In genomic region chr7:6156901-6157472, GRCm38 (mm10) we compare ENCODE assay signal across 8 mouse cellular contexts. TPM values are rescaled to one million over a fixed set of nuclear protein-coding genes. Genes with fewer than 3 reads are reported as not detected.
DNase-seq lines count a peak whose midpoint lies in the region; ATAC-seq lines count a peak whose summit lies in the region.

No protein-coding gene starts in this region.

- no peak for ATAC-seq in heart, embryonic 15.5 days (replicated peaks; ENCODE audit: insufficient number of reproducible peaks, insufficient read depth, low FRiP score, low read depth)
- no peak for ATAC-seq in midbrain, embryonic 15.5 days (replicated peaks)

- peak overlapping the region; percentile 74 for H3K4me2 ChIP-seq in heart, embryonic 15.5 days
- H3K4me2 ChIP-seq in midbrain, embryonic 15.5 days, result peak overlapping the region; percentile 94

- 47% methylated on average over 9 of the region's 9 CpGs for WGBS in heart, embryonic 15.5 days
- WGBS in embryonic facial prominence, embryonic 10.5 days, result 70% methylated on average over 9 of the region's 9 CpGs
- WGBS in midbrain, embryonic 15.5 days, result 75% methylated on average over 9 of the region's 9 CpGs

- peak overlapping the region; percentile 85 for H3K4me3 ChIP-seq in heart, embryonic 15.5 days
- H3K4me3 ChIP-seq in embryonic facial prominence, embryonic 10.5 days, result peak overlapping the region; percentile 87
- peak overlapping the region; percentile 92 for H3K4me3 ChIP-seq in midbrain, embryonic 15.5 days

- DNase-seq in heart, adult 8-10 months (ENCODE audit: low spot score), result no peak
- no peak for DNase-seq in embryonic facial prominence, embryonic 10.5 days (ENCODE audit: low spot score)
- peak; percentile 74 to 90 for DNase-seq in kidney, adult 8-10 months
- no peak for DNase-seq in gastrocnemius, postnatal 25 days
- no peak for DNase-seq in layer of hippocampus, adult 11-12 months (ENCODE audit: low spot score)
- DNase-seq in adrenal gland, postnatal 10 days, result no peak

- H3K9me3 ChIP-seq in heart, embryonic 15.5 days (replicated peaks), result no peaks in the 10 kb centered on the region
- H3K9me3 ChIP-seq in embryonic facial prominence, embryonic 10.5 days, result 0 out of 2 replicates have a peak, but pooled peaks cover 9% of the 10 kb centered on the region
- H3K9me3 ChIP-seq in midbrain, embryonic 15.5 days, result no peaks in the 10 kb centered on the region

- peak overlapping the region; percentile 96 for H3K27ac ChIP-seq in heart, embryonic 15.5 days
- peak overlapping the region; percentile 95; the same call in 1 of the 2 replicates for H3K27ac ChIP-seq in embryonic facial prominence, embryonic 10.5 days (replicated peaks)
- H3K27ac ChIP-seq in midbrain, embryonic 15.5 days, result peak overlapping the region; percentile 98; the same call in 1 of the 2 replicates

- H3K27me3 ChIP-seq in heart, embryonic 15.5 days, result no peaks in the 10 kb centered on the region
- H3K27me3 ChIP-seq in embryonic facial prominence, embryonic 10.5 days (replicated peaks; ENCODE audit: low read depth, poor library complexity, severe bottlenecking), result no peaks in the 10 kb centered on the region
- no peaks in the 10 kb centered on the region for H3K27me3 ChIP-seq in midbrain, embryonic 15.5 days (replicated peaks)

- H3K4me1 ChIP-seq in heart, embryonic 15.5 days (replicated peaks), result peaks cover 33% of the 10 kb centered on the region
- H3K4me1 ChIP-seq in embryonic facial prominence, embryonic 10.5 days, result peaks cover 24% of the 10 kb centered on the region
- peaks cover 23% of the 10 kb centered on the region for H3K4me1 ChIP-seq in midbrain, embryonic 15.5 days

- peak overlapping the region; percentile 83; the same call in 1 of the 2 replicates for H3K9ac ChIP-seq in heart, embryonic 15.5 days
- H3K9ac ChIP-seq in midbrain, embryonic 15.5 days, result peak overlapping the region; percentile 92; the same call in 1 of the 2 replicates

- H3K36me3 ChIP-seq in heart, embryonic 15.5 days, result no peaks in the 10 kb centered on the region
- H3K36me3 ChIP-seq in embryonic facial prominence, embryonic 10.5 days (replicated peaks), result peaks cover 8% of the 10 kb centered on the region; the same call in 1 of the 2 replicates
- no peaks in the 10 kb centered on the region for H3K36me3 ChIP-seq in midbrain, embryonic 15.5 days (replicated peaks)

RNA-seq across cellular contexts. Expression of gene Zfp787, which starts 1.2 kb away (rescaled TPM):
- 19.8 and 25.2 TPM in 2 replicates for polyA plus RNA-seq in heart, embryonic 15.5 days (2015; fragmentation: Nextera tagmentation; extraction: Ambion mirVana)
- 10 to 100 TPM; 24.7 to 29.4 (median 28.0) TPM for total RNA-seq in heart, adult 8-10 months (2022)
- polyA plus RNA-seq in embryonic facial prominence, embryonic 10.5 days (2016; fragmentation: Nextera tagmentation; extraction: Ambion mirVana), result 23.5 and 26.1 TPM in 2 replicates
- polyA plus RNA-seq in midbrain, embryonic 15.5 days (2015; fragmentation: Nextera tagmentation; extraction: Ambion mirVana), result 26.3 and 28.1 TPM in 2 replicates
- total RNA-seq in gastrocnemius, postnatal 25 days (2021), result 10 to 100 TPM; 27.3 to 30.7 TPM
- 10 to 100 TPM; 46.2 to 61.5 TPM for total RNA-seq in adrenal gland, postnatal 10 days (2021)

RNA-seq across cellular contexts. Expression of gene Zfp444, which starts 15.0 kb away (rescaled TPM):
- 29.9 and 38.5 TPM in 2 replicates for polyA plus RNA-seq in heart, embryonic 15.5 days (2015; fragmentation: Nextera tagmentation; extraction: Ambion mirVana)
- 10 to 100 TPM in 2 of 4 experiments, 1 to 10 TPM in 2; 7.0 to 10.3 (median 9.9) TPM for total RNA-seq in heart, adult 8-10 months (2022)
- polyA plus RNA-seq in embryonic facial prominence, embryonic 10.5 days (2016; fragmentation: Nextera tagmentation; extraction: Ambion mirVana), result 85.1 and 86.3 TPM in 2 replicates
- 102 TPM in 2 replicates for polyA plus RNA-seq in midbrain, embryonic 15.5 days (2015; fragmentation: Nextera tagmentation; extraction: Ambion mirVana)
- total RNA-seq in gastrocnemius, postnatal 25 days (2021), result 1 to 10 TPM; 4.0 to 7.6 TPM
- total RNA-seq in adrenal gland, postnatal 10 days (2021), result 10 to 100 TPM; 26.4 to 27.9 TPM

RNA-seq across cellular contexts. Expression of gene Galp, which starts 39.9 kb away (rescaled TPM):
- not detected in 2 replicates for polyA plus RNA-seq in heart, embryonic 15.5 days (2015; fragmentation: Nextera tagmentation; extraction: Ambion mirVana)
- not detected for total RNA-seq in heart, adult 8-10 months (2022)
- not detected in 2 replicates for polyA plus RNA-seq in embryonic facial prominence, embryonic 10.5 days (2016; fragmentation: Nextera tagmentation; extraction: Ambion mirVana)
- not detected in 2 replicates for polyA plus RNA-seq in midbrain, embryonic 15.5 days (2015; fragmentation: Nextera tagmentation; extraction: Ambion mirVana)
- total RNA-seq in gastrocnemius, postnatal 25 days (2021), result not detected
- not detected for total RNA-seq in adrenal gland, postnatal 10 days (2021)

Comparison
In these comparisons a context has a peak if more than half of its experiments do, and no peak if none do; other contexts are left out.
1. DNase-seq: peak in kidney, adult 8-10 months (2 of 2); none in heart, adult 8-10 months (single experiment), embryonic facial prominence, embryonic 10.5 days (single experiment), gastrocnemius, postnatal 25 days (single experiment), layer of hippocampus, adult 11-12 months (single experiment) and adrenal gland, postnatal 10 days (single experiment).
2. Peak in every context shown above with its lines, with median percentiles within 50 percentile points of each other: H3K27ac ChIP-seq and H3K4me3 ChIP-seq.